Mouse (Mus musculus) hindbrain, embryonic 16.5 days (tissue): ENCODE measurements around the gene Stk24. TPM values are rescaled to one million over a fixed set of nuclear protein-coding genes. Genes with fewer than 3 reads are reported as not detected.

Experiments
- ATAC-seq: fragments of 200-750 bp; cut with Nextera tagmentation; 2 replicates; pipeline ENCODE4 v1.8.0; 2017; ENCODE audit warnings: moderate TSS enrichment, moderate library complexity
- H3K27ac ChIP-seq: fragments of 300-500 bp; sonication (generic); 2 replicates; pipeline ENCODE4 v1.5.1; 2014; ENCODE audit warnings: low read depth, mild to moderate bottlenecking, control low read depth, low read length, moderate library complexity
- H3K27me3 ChIP-seq: fragments of 300-500 bp; sonication (generic); replicated peaks from 2 replicates; pipeline ENCODE4 v1.6.1; 2014; ENCODE audit warnings: low read length; ENCODE audit not compliant: control insufficient read depth, insufficient read depth
- H3K36me3 ChIP-seq: fragments of 300-500 bp; sonication (generic); 2 replicates; pipeline ENCODE4 v1.6.1; 2014; ENCODE audit warnings: mild to moderate bottlenecking, low read length, moderate library complexity, mixed read lengths; ENCODE audit not compliant: control insufficient read depth, insufficient read depth
- H3K4me1 ChIP-seq: fragments of 300-500 bp; sonication (generic); 2 replicates; pipeline ENCODE4 v1.6.1; 2014; ENCODE audit warnings: low read depth, low read length; ENCODE audit not compliant: control insufficient read depth, insufficient read depth
- H3K4me2 ChIP-seq: fragments of 300-500 bp; sonication (generic); 2 replicates; pipeline ENCODE4 v1.6.1; 2014; ENCODE audit warnings: mild to moderate bottlenecking, low read length, control low read depth, moderate library complexity
- H3K4me3 ChIP-seq: fragments of 300-500 bp; sonication (generic); 2 replicates; pipeline ENCODE4 v1.5.1; 2014; ENCODE audit warnings: mild to moderate bottlenecking, low read length, control low read depth, moderate library complexity
- H3K9ac ChIP-seq: fragments of 300-500 bp; sonication (generic); 2 replicates; pipeline ENCODE4 v1.6.1; 2014; ENCODE audit warnings: low read depth, mild to moderate bottlenecking, control low read depth, low read length, moderate library complexity
- H3K9me3 ChIP-seq: fragments of 300-500 bp; sonication (generic); 2 replicates; pipeline ENCODE4 v1.6.1; 2014; ENCODE audit warnings: mild to moderate bottlenecking, low read length, moderate library complexity; ENCODE audit not compliant: control insufficient read depth
- WGBS: fragments of 180-500 bp; shearing (Covaris S2); extraction: QIAGEN DNeasy Blood & Tissue Kit; methylation state at CpG from one replicate; pipeline ENCODE4 v1.1.7; 2014; 5-methylcytosine and 5-hydroxymethylcytosine counted together
- polyA plus RNA-seq: library from polyadenylated mRNA; unstranded; fragments of >200 nt; fragmentation: Nextera tagmentation; extraction: Ambion mirVana; gene quantifications from 2 replicates; pipeline ENCODE4 v1.2.1, GENCODE M21; 2015

Gene Stk24
- polyA plus RNA-seq, 1 experiment from 2014 or later, result 14.6 TPM

GRCm38 (mm10) chr14:121348256-121348655 is 31.6 kb downstream of the Stk24 start:
- no peaks in the 10 kb centered on the region for H3K36me3 ChIP-seq
- peak; percentile 57; the same call in 1 of the 2 replicates for ATAC-seq
- peaks cover 12% of the 10 kb centered on the region for H3K4me1 ChIP-seq
- WGBS, result 42% methylated on average over 8 of the region's 8 CpGs
- no peak overlapping the region for H3K27ac ChIP-seq
- no peak overlapping the region for H3K4me3 ChIP-seq
- H3K9ac ChIP-seq, result no peak overlapping the region
- no peak overlapping the region for H3K4me2 ChIP-seq
- H3K9me3 ChIP-seq, result no peaks in the 10 kb centered on the region
- no peaks in the 10 kb centered on the region for H3K27me3 ChIP-seq

DNA sequence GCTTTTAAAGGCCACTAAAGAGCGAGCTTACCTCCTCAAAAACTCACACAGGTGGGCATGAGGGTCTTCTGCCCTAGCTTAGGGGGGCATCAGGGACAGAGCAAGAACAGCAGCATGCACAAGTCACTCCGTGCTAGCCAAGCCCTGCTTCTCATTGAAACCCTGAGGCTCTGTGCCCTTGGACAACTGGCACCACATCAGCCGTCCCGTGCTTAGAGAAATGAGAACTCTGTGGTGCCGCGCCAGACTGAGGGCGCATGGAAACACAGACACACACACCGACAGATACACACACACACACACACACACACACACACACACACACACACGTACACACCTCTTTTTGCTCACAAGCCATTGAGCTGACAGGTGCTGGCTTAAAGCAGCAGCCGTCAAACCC is 32.7 kb downstream of the Stk24 start:
- WGBS, result 85% methylated on average over 10 of the region's 10 CpGs
- no peaks in the 10 kb centered on the region for H3K36me3 ChIP-seq
- no peak for ATAC-seq
- peaks cover 13% of the 10 kb centered on the region for H3K4me1 ChIP-seq
- H3K27ac ChIP-seq, result no peak overlapping the region
- H3K27me3 ChIP-seq, result no peaks in the 10 kb centered on the region
- H3K4me2 ChIP-seq, result no peak overlapping the region
- no peak overlapping the region for H3K4me3 ChIP-seq
- no peaks in the 10 kb centered on the region for H3K9me3 ChIP-seq
- no peak overlapping the region for H3K9ac ChIP-seq

GRCm38 (mm10) chr14:121346654-121347053 is 33.2 kb downstream of the Stk24 start:
- Histone ChIP-seq H3K27ac (no peak overlapping the region), H3K9me3 (no peaks in the 10 kb centered on the region), H3K36me3 (no peaks in the 10 kb centered on the region), H3K9ac (no peak overlapping the region), H3K4me2 (no peak overlapping the region), H3K4me3 (no peak overlapping the region), H3K27me3 (no peaks in the 10 kb centered on the region), H3K4me1 (peaks cover 13% of the 10 kb centered on the region)
- 67% methylated on average over 4 of the region's 4 CpGs for WGBS
- ATAC-seq, result no peak

DNA sequence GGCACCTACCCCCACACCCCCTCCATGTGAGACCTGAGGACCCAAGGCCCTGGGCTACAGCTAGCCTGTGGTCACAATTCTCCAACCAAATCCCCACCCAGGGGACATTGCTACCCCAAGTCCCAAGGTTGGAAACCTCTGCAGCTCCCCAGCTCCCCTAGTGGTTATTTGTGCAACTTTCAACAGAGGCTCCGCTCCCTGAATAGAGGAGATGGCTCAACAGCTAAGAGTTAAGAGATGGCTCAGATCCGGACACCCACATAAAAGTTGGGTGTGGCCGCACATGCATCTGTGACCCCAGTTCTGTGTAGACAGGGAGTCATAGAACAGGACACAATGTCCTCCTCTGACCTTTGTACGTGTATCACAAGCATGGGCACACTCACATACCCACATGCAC is 33.8 kb downstream of the Stk24 start:
- Histone ChIP-seq H3K27me3 (no peaks in the 10 kb centered on the region), H3K4me1 (peaks cover 13% of the 10 kb centered on the region), H3K36me3 (no peaks in the 10 kb centered on the region), H3K4me3 (no peak overlapping the region), H3K4me2 (no peak overlapping the region), H3K9ac (no peak overlapping the region), H3K27ac (no peak overlapping the region), H3K9me3 (no peaks in the 10 kb centered on the region)
- ATAC-seq, result no peak
- WGBS, result 84% methylated on average over 4 of the region's 4 CpGs

DNA sequence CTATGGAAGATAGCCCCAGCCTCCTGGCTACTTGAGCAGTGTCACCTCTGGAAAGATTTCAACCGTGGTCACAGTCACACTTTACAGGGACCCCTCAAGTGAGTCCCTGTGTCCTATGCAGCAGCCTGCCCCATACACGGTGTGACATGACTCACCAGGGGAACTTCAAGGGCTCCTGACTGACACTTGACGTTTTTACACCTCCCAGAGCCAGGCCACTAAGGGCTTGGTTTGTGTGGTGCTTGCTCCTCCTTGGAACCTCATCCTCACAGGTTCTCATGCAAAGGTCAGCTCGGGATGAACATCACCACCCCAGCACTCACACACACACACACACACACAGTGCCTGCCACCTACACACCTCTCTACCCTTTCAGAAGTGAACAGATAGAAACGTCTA is 34.9 kb downstream of the Stk24 start:
- H3K4me3 ChIP-seq, result no peak overlapping the region
- no peaks in the 10 kb centered on the region for H3K9me3 ChIP-seq
- no peak overlapping the region for H3K9ac ChIP-seq
- ATAC-seq, result no peak
- peaks cover 16% of the 10 kb centered on the region for H3K4me1 ChIP-seq
- no peak overlapping the region for H3K27ac ChIP-seq
- H3K4me2 ChIP-seq, result no peak overlapping the region
- WGBS, result 80% methylated on average over 5 of the region's 5 CpGs
- H3K27me3 ChIP-seq, result no peaks in the 10 kb centered on the region
- no peaks in the 10 kb centered on the region for H3K36me3 ChIP-seq

DNA sequence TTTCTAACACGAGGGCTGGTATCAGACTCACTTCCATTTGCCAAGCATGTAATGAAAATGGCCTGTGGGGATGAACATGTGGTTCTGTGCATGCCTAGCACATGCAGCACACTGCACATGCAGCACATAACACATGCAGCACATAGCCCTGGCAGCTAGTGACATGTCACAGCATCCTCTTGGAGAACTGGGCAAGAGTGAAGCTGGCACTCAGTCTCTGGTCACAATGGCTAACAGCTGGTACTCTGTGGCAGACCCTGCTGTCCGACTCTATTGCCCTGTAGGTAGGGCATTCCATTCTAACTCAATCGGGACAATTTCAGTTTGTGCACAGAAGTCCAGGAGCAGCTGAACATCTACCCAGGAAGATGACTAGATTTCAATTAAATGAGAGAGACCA is 36.9 kb downstream of the Stk24 start:
- H3K4me2 ChIP-seq, result no peak overlapping the region
- no peak for ATAC-seq
- no peaks in the 10 kb centered on the region for H3K36me3 ChIP-seq
- H3K9ac ChIP-seq, result no peak overlapping the region
- H3K27me3 ChIP-seq, result no peaks in the 10 kb centered on the region
- peaks cover 12% of the 10 kb centered on the region; the same call in 1 of the 2 replicates for H3K4me1 ChIP-seq
- 75% methylated on average over 3 of the region's 3 CpGs for WGBS
- H3K9me3 ChIP-seq, result no peaks in the 10 kb centered on the region
- no peak overlapping the region for H3K27ac ChIP-seq
- no peak overlapping the region for H3K4me3 ChIP-seq

GRCm38 (mm10) chr14:121339951-121340401 is 39.8 kb downstream of the Stk24 start:
- H3K27ac ChIP-seq, result no peak overlapping the region
- no peak overlapping the region for H3K4me2 ChIP-seq
- H3K4me1 ChIP-seq, result peaks cover 9% of the 10 kb centered on the region; the same call in 1 of the 2 replicates
- 75% methylated on average over 8 of the region's 8 CpGs for WGBS
- ATAC-seq, result 0 out of 2 replicates have a peak, but pooled peaks have one; percentile 13
- H3K27me3 ChIP-seq, result no peaks in the 10 kb centered on the region
- no peaks in the 10 kb centered on the region for H3K9me3 ChIP-seq
- H3K36me3 ChIP-seq, result peaks cover 11% of the 10 kb centered on the region; the same call in 1 of the 2 replicates
- no peak overlapping the region for H3K9ac ChIP-seq
- H3K4me3 ChIP-seq, result no peak overlapping the region

DNA sequence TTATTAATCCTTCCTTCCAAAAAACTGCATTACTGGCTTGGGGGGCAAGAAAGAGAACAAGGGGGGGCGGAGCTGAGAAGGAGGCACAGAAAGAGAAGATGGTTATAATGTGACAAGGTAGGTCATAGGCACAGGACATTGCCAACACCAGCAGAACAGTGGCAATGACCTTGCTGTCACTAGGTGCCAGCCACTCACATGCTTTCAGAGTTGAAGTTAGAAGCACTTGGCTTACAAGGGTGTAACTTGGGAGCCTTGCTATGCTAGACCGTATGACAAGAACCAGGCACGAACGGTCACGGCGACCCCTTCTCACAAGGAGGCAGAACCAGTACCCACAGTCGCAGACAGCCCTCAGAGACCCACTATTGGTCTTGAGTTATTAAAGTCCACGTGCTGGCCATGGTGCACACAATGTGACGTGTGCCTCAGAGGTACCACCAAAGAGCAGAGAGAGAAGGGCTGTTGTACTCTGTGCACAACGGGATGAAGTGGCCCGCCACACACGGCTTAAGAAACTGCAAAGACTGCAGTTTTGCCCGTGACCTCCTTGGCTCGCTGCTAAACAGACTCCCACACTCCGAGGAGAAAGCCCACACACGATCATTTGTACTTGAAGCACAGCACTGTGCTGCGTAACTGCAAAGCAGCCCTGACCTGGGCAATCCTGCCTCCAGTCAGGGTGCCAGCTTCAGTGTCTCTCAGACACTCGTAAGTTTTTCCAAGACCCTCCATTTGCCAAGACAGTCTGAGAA is 40.8 kb downstream of the Stk24 start:
- no peaks in the 10 kb centered on the region for H3K9me3 ChIP-seq
- ATAC-seq, result no peak
- H3K4me3 ChIP-seq, result no peak overlapping the region
- peaks cover 9% of the 10 kb centered on the region; the same call in 1 of the 2 replicates for H3K4me1 ChIP-seq
- H3K4me2 ChIP-seq, result no peak overlapping the region
- WGBS, result 81% methylated on average over 18 of the region's 18 CpGs
- H3K9ac ChIP-seq, result no peak overlapping the region
- H3K36me3 ChIP-seq, result peaks cover 11% of the 10 kb centered on the region; the same call in 1 of the 2 replicates
- no peaks in the 10 kb centered on the region for H3K27me3 ChIP-seq
- no peak overlapping the region for H3K27ac ChIP-seq

DNA sequence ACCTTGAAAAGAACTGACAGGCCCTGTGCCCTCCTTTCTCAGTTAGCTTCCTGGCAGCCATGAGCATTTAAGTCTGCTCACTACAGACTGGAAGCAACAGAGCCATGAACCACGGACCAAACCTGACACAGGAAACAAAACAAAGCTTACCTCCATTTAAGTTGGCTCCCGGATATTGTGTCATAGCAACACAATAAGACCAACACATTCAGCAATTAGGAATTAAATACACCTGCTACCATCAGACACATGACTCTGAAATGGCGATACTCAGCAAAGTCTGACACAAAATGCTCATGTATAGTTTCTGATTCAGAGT is 49.8 kb downstream of the Stk24 start:
- H3K4me3 ChIP-seq, result no peak overlapping the region
- H3K36me3 ChIP-seq, result no peaks in the 10 kb centered on the region
- H3K27ac ChIP-seq, result no peak overlapping the region
- WGBS, result 76% methylated on average over 3 of the region's 3 CpGs
- peaks cover 7% of the 10 kb centered on the region; the same call in 1 of the 2 replicates for H3K4me1 ChIP-seq
- ATAC-seq, result no peak
- H3K27me3 ChIP-seq, result no peaks in the 10 kb centered on the region
- H3K9ac ChIP-seq, result no peak overlapping the region
- H3K9me3 ChIP-seq, result no peaks in the 10 kb centered on the region
- H3K4me2 ChIP-seq, result no peak overlapping the region
